Mouse (Mus musculus) heart, postnatal 0 days (tissue): ENCODE measurements around the gene Knop1. TPM values are rescaled to one million over a fixed set of nuclear protein-coding genes. Genes with fewer than 3 reads are reported as not detected.

Experiments used
- ATAC-seq: fragments of 200-750 bp; cut with Nextera tagmentation; 2 replicates; pipeline ENCODE4 v1.8.0; 2017; ENCODE audit warnings: low read depth, moderate number of reproducible peaks, moderate library complexity; ENCODE audit not compliant: insufficient read depth
- DNase-seq: peaks from one replicate; pipeline ENCODE4 v3.0.0-alpha.2; 2016; ENCODE audit warnings: low spot score
- H3K27ac ChIP-seq: fragments of 300-500 bp; sonication (generic); 2 replicates; pipeline ENCODE4 v1.5.1; 2014; ENCODE audit warnings: low read depth, mild to moderate bottlenecking
- H3K27me3 ChIP-seq: fragments of 300-500 bp; sonication (generic); 2 replicates; pipeline ENCODE4 v1.6.1; 2014; ENCODE audit warnings: low read length, mixed read lengths; ENCODE audit not compliant: control insufficient read depth, insufficient read depth
- H3K36me3 ChIP-seq: fragments of 300-500 bp; sonication (generic); replicated peaks from 2 replicates; pipeline ENCODE4 v1.6.1; 2014; ENCODE audit warnings: low read length, mixed read lengths; ENCODE audit not compliant: control insufficient read depth, insufficient read depth
- H3K4me1 ChIP-seq: fragments of 300-500 bp; sonication (generic); 2 replicates; pipeline ENCODE4 v1.6.1; 2014; ENCODE audit warnings: antibody characterized with exemption; ENCODE audit not compliant: control insufficient read depth, insufficient read depth
- H3K4me2 ChIP-seq: fragments of 300-500 bp; sonication (generic); 2 replicates; pipeline ENCODE4 v1.6.1; 2014; ENCODE audit warnings: low read depth, mild to moderate bottlenecking, low read length, moderate library complexity
- H3K4me3 ChIP-seq: fragments of 300-500 bp; sonication (generic); 2 replicates; pipeline ENCODE4 v1.5.1; 2014; ENCODE audit warnings: low read depth, low read length
- H3K9ac ChIP-seq: fragments of 300-500 bp; sonication (generic); replicated peaks from 2 replicates; pipeline ENCODE4 v1.6.1; 2014; ENCODE audit warnings: low read depth, low read length, mixed read lengths
- H3K9me3 ChIP-seq: fragments of 300-500 bp; sonication (generic); replicated peaks from 2 replicates; pipeline ENCODE4 v1.6.1; 2016; ENCODE audit warnings: low read length; ENCODE audit not compliant: control insufficient read depth
- CTCF ChIP-seq: IDR thresholded peaks from 2 replicates; pipeline ENCODE4 v1.5.1; 2016; ENCODE audit warnings: antibody characterized with exemption, control low read depth, low read depth
- EP300 ChIP-seq: IDR thresholded peaks from 2 replicates; pipeline ENCODE4 v1.6.1; 2016; ENCODE audit warnings: antibody characterized with exemption, low read depth
- WGBS: fragments of 180-500 bp; shearing (Covaris S2); extraction: QIAGEN DNeasy Blood & Tissue Kit; methylation state at CpG from one replicate; pipeline ENCODE4 v1.1.7; 2014; 5-methylcytosine and 5-hydroxymethylcytosine counted together
- polyA plus RNA-seq: library from polyadenylated mRNA; unstranded; fragments of >200 nt; fragmentation: Nextera tagmentation; extraction: Ambion mirVana; gene quantifications from 2 replicates; pipeline ENCODE4 v1.2.1, GENCODE M21; 2015
- total RNA-seq: library from RNA; depleted of rRNA; stranded (reverse); fragments of >200 nt; gene quantifications from 2 replicates; pipeline ENCODE4 v1.2.3, GENCODE M21; 2014; ENCODE audit warnings: low replicate concordance

Knop1 gene
- total and polyA plus RNA-seq, 2 experiments from 2014 or later = 11.9 to 40.3 TPM

- ATAC-seq = no peak
- peaks cover 36% of the 10 kb centered on the region for H3K36me3 ChIP-seq
- no peak overlapping the region for H3K9ac ChIP-seq
- no peak overlapping the region for H3K4me2 ChIP-seq
- WGBS = 84% methylated on average over 7 of the region's 7 CpGs
- no peak for DNase-seq
- no peaks in the 10 kb centered on the region for H3K9me3 ChIP-seq
- H3K4me1 ChIP-seq = peaks cover 12% of the 10 kb centered on the region; the same call in 1 of the 2 replicates
- H3K4me3 ChIP-seq = no peak overlapping the region
- no peak for TF ChIP-seq CTCF
- no peak for TF ChIP-seq EP300
- H3K27me3 ChIP-seq = no peaks in the 10 kb centered on the region
- no peak overlapping the region for H3K27ac ChIP-seq
These were observed 38.3 kb downstream of the Knop1 start for GRCm38 (mm10) chr7:118817741-118818140.

DNA sequence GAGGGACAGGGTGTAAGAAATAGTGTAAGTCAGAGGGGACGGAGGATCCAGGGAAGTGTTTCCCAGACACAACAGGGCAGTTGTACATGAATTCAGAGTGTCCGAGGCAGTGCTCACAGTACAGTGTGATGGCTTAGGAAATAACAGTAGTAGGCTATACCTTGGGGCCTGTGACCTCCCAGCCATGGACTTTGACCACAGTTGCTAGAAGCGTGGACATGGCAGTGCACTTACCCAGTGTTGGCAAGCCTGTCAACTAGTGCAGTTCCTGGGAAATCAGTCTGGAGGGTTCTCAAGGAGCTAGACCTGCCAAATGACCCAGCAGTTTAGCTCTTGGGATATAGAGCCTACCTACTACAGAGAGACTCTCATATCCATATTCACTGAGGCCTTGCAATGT is 39.8 kb downstream of the Knop1 start:
- peaks cover 36% of the 10 kb centered on the region for H3K36me3 ChIP-seq
- H3K4me2 ChIP-seq = no peak overlapping the region
- H3K27ac ChIP-seq = no peak overlapping the region
- ATAC-seq = no peak
- no peak for TF ChIP-seq EP300
- no peak for TF ChIP-seq CTCF
- no peak for DNase-seq
- H3K9me3 ChIP-seq = no peaks in the 10 kb centered on the region
- H3K9ac ChIP-seq = no peak overlapping the region
- H3K4me3 ChIP-seq = no peak overlapping the region
- H3K4me1 ChIP-seq = peaks cover 1% of the 10 kb centered on the region; the same call in 1 of the 2 replicates
- H3K27me3 ChIP-seq = no peaks in the 10 kb centered on the region
- WGBS = 94% methylated on average over 3 of the region's 3 CpGs

- 89% methylated on average over 4 of the region's 4 CpGs for WGBS
- H3K9ac ChIP-seq = no peak overlapping the region
- no peak overlapping the region for H3K27ac ChIP-seq
- H3K27me3 ChIP-seq = no peaks in the 10 kb centered on the region
- H3K4me1 ChIP-seq = no peaks in the 10 kb centered on the region
- ATAC-seq (no peak), DNase-seq (no peak)
- no peak overlapping the region for H3K4me3 ChIP-seq
- no peak overlapping the region for H3K4me2 ChIP-seq
- peaks cover 38% of the 10 kb centered on the region for H3K36me3 ChIP-seq
- TF ChIP-seq EP300 (no peak), CTCF (no peak)
- H3K9me3 ChIP-seq = no peaks in the 10 kb centered on the region
These were observed 42.5 kb downstream of the Knop1 start for GRCm38 (mm10) chr7:118813592-118813991.

DNA sequence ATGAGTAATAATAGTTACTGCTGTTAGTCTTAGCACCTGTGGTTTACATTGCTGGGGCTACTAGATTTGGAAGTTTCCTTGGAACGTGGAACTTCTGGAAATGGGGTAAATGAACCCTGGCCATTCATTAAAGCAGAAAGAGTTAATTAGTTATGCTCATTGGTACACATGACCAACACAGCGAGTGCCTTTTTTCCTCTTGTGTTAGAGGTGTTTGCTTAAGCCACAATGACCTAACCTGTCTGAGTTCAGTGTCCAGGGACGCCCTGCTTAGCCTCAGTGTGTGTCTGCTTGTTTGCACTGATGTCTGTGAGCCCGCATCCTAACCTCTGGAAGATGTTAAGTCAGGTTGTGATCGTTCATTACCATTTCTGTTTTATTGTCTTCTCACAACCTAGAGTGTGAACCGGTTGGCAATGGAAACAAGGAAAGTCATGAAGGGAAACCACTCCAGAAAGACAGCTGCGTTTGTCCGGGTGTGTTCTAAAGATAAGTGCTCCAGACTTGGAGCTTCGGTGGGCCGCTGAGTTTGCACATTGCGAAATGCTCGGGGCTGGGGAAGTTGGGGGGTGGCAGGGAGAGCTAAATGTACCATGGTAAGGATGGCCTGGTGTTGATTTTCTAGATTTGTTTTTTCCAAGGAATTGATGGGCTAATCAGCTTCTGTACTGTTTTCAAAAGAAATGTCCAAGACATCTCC is 44.5 kb downstream of the Knop1 start:
- no peak overlapping the region for H3K4me3 ChIP-seq

GRCm38 (mm10) chr7:118807899-118808298 is 48.2 kb downstream of the Knop1 start:
- TF ChIP-seq CTCF (no peak), EP300 (no peak)
- WGBS = 56% methylated on average over 8 of the region's 8 CpGs
- Histone ChIP-seq H3K4me2 (no peak overlapping the region), H3K4me1 (peaks cover 13% of the 10 kb centered on the region; the same call in 1 of the 2 replicates), H3K9ac (no peak overlapping the region), H3K27me3 (no peaks in the 10 kb centered on the region), H3K27ac (no peak overlapping the region), H3K4me3 (no peak overlapping the region), H3K36me3 (peaks cover 16% of the 10 kb centered on the region), H3K9me3 (no peaks in the 10 kb centered on the region)
- ATAC-seq = peak; percentile 66
- DNase-seq = peak; percentile 43

More for the DNA sequence above, 44.5 kb downstream of the Knop1 start:
- no peak overlapping the region for H3K4me2 ChIP-seq
- H3K36me3 ChIP-seq = peaks cover 26% of the 10 kb centered on the region
- no peak overlapping the region for H3K27ac ChIP-seq
- 64% methylated on average over 12 of the region's 12 CpGs for WGBS
- ATAC-seq (no peak), DNase-seq (no peak)
- no peaks in the 10 kb centered on the region for H3K27me3 ChIP-seq
- H3K4me1 ChIP-seq = 0 out of 2 replicates have a peak, but pooled peaks cover 13% of the 10 kb centered on the region
- no peak overlapping the region for H3K9ac ChIP-seq
- TF ChIP-seq CTCF (no peak), EP300 (no peak)
- no peaks in the 10 kb centered on the region for H3K9me3 ChIP-seq
